Mouse (Mus musculus) stomach, postnatal 0 days (tissue): ENCODE measurements around the gene Rnf43.

Experiments used
- CTCF ChIP-seq: IDR thresholded peaks from 2 replicates; pipeline ENCODE4 v1.5.1; 2016; ENCODE audit warnings: antibody characterized with exemption, low read depth, mild to moderate bottlenecking, moderate library complexity
- EP300 ChIP-seq: optimal IDR thresholded peaks from 2 replicates; pipeline ENCODE3; 2016; ENCODE audit warnings: antibody characterized with exemption

GRCm38 (mm10) chr11:87757001-87757954 is 94.8 kb downstream of the Rnf43 start:
- TF ChIP-seq CTCF (no peak), EP300 (no peak)
